Mouse (Mus musculus): ENCODE measurements at regions not wholly inside any gene's neighbourhood (a gene's known extent, or its start where the extent isn't known, plus 50 kb on each side); places are given as distances from the start of the nearest gene placed in this dataset.

- DNase-seq = no peak
- Histone ChIP-seq H3K4me1 (ENCODE audit: insufficient read depth) (no peaks in the 10 kb centered on the region), H3K27me3 (ENCODE audit: insufficient read depth, low read length) (no peaks in the 10 kb centered on the region), H3K9me3 (ENCODE audit: low read length) (no peaks in the 10 kb centered on the region), H3K27ac (ENCODE audit: low read depth, low read length) (no peak overlapping the region), H3K4me2 (ENCODE audit: low read depth) (no peak overlapping the region), H3K9ac (no peak overlapping the region), H3K36me3 (ENCODE audit: insufficient read depth) (no peaks in the 10 kb centered on the region), H3K4me3 (ENCODE audit: low read depth, low read length) (no peak overlapping the region)
- no peak for TF ChIP-seq CTCF (IDR thresholded peaks at IDR 0.05; ENCODE audit: low read depth)
- ATAC-seq = peak; percentile 51; the same call in 1 of the 2 replicates
- 84% methylated on average over 3 of the region's 3 CpGs for WGBS
Observed at GRCm38 (mm10) chr8:12012769-12013168, 172.5 kb downstream of the Tex29 start.

GRCm38 (mm10) chr8:12017750-12018149 is 177.5 kb downstream of the Tex29 start:
- Histone ChIP-seq H3K4me3 (ENCODE audit: low read depth, low read length) (no peak overlapping the region), H3K9me3 (ENCODE audit: low read length) (no peaks in the 10 kb centered on the region), H3K36me3 (ENCODE audit: insufficient read depth) (no peaks in the 10 kb centered on the region), H3K4me2 (ENCODE audit: low read depth) (no peak overlapping the region), H3K27ac (ENCODE audit: low read depth, low read length) (no peak overlapping the region), H3K9ac (no peak overlapping the region), H3K27me3 (ENCODE audit: insufficient read depth, low read length) (no peaks in the 10 kb centered on the region), H3K4me1 (ENCODE audit: insufficient read depth) (no peaks in the 10 kb centered on the region)
- DNase-seq = no peak
- no peak for TF ChIP-seq CTCF (IDR thresholded peaks at IDR 0.05; ENCODE audit: low read depth)
- ATAC-seq = no peak
- WGBS = 86% methylated on average over 7 of the region's 7 CpGs

- no peaks in the 10 kb centered on the region for H3K9me3 ChIP-seq (ENCODE audit: low read length)
- no peak overlapping the region for H3K27ac ChIP-seq (ENCODE audit: low read depth, low read length)
- no peaks in the 10 kb centered on the region for H3K27me3 ChIP-seq (ENCODE audit: insufficient read depth, low read length)
- H3K9ac ChIP-seq = no peak overlapping the region
- DNase-seq = no peak
- no peak for TF ChIP-seq CTCF (IDR thresholded peaks at IDR 0.05; ENCODE audit: low read depth)
- ATAC-seq = no peak
- no peaks in the 10 kb centered on the region for H3K4me1 ChIP-seq (ENCODE audit: insufficient read depth)
- 92% methylated on average over 9 of the region's 9 CpGs for WGBS
- no peaks in the 10 kb centered on the region for H3K36me3 ChIP-seq (ENCODE audit: insufficient read depth)
- no peak overlapping the region for H3K4me2 ChIP-seq (ENCODE audit: low read depth)
- no peak overlapping the region for H3K4me3 ChIP-seq (ENCODE audit: low read depth, low read length)
Observed at GRCm38 (mm10) chr8:12019272-12019671, 179.0 kb downstream of the Tex29 start.

- Histone ChIP-seq H3K27ac (ENCODE audit: low read depth, low read length) (no peak overlapping the region), H3K9me3 (ENCODE audit: low read length) (no peaks in the 10 kb centered on the region), H3K27me3 (ENCODE audit: insufficient read depth, low read length) (no peaks in the 10 kb centered on the region), H3K36me3 (ENCODE audit: insufficient read depth) (no peaks in the 10 kb centered on the region), H3K9ac (no peak overlapping the region), H3K4me1 (ENCODE audit: insufficient read depth) (no peaks in the 10 kb centered on the region), H3K4me2 (ENCODE audit: low read depth) (no peak overlapping the region), H3K4me3 (ENCODE audit: low read depth, low read length) (no peak overlapping the region)
- TF ChIP-seq CTCF (IDR thresholded peaks at IDR 0.05; ENCODE audit: low read depth) = no peak
- WGBS = 80% methylated on average over 4 of the region's 4 CpGs
- DNase-seq (no peak), ATAC-seq (no peak)
Observed at GRCm38 (mm10) chr8:12023669-12024390, 183.6 kb downstream of the Tex29 start.

- Histone ChIP-seq H3K4me2 (ENCODE audit: low read depth) (no peak overlapping the region), H3K4me1 (ENCODE audit: insufficient read depth) (0 out of 2 replicates have a peak, but pooled peaks cover 6% of the 10 kb centered on the region), H3K9ac (no peak overlapping the region), H3K27ac (ENCODE audit: low read depth, low read length) (no peak overlapping the region), H3K27me3 (ENCODE audit: insufficient read depth, low read length) (no peaks in the 10 kb centered on the region), H3K36me3 (ENCODE audit: insufficient read depth) (no peaks in the 10 kb centered on the region), H3K9me3 (ENCODE audit: low read length) (no peaks in the 10 kb centered on the region), H3K4me3 (ENCODE audit: low read depth, low read length) (no peak overlapping the region)
- peak; percentile 45; the same call in 1 of the 2 replicates for ATAC-seq
- WGBS = 39% methylated on average over 22 of the region's 22 CpGs
- no peak for TF ChIP-seq CTCF (IDR thresholded peaks at IDR 0.05; ENCODE audit: low read depth)
- peak; percentile 44 for DNase-seq
Observed at GRCm38 (mm10) chr8:12030363-12031116, 190.3 kb downstream of the Tex29 start.

GRCm38 (mm10) chr8:12031796-12032195 is 191.5 kb downstream of the Tex29 start:
- WGBS = 42% methylated on average over 3 of the region's 3 CpGs
- TF ChIP-seq CTCF (IDR thresholded peaks at IDR 0.05; ENCODE audit: low read depth) = no peak
- no peaks in the 10 kb centered on the region for H3K9me3 ChIP-seq (ENCODE audit: low read length)
- no peaks in the 10 kb centered on the region for H3K36me3 ChIP-seq (ENCODE audit: insufficient read depth)
- 0 out of 2 replicates have a peak, but pooled peaks cover 6% of the 10 kb centered on the region for H3K4me1 ChIP-seq (ENCODE audit: insufficient read depth)
- no peak overlapping the region for H3K9ac ChIP-seq
- ATAC-seq (0 out of 2 replicates have a peak, but pooled peaks have one; percentile 25), DNase-seq (peak; percentile 69)
- H3K4me3 ChIP-seq (ENCODE audit: low read depth, low read length) = no peak overlapping the region
- H3K27me3 ChIP-seq (ENCODE audit: insufficient read depth, low read length) = no peaks in the 10 kb centered on the region
- no peak overlapping the region for H3K4me2 ChIP-seq (ENCODE audit: low read depth)
- no peak overlapping the region for H3K27ac ChIP-seq (ENCODE audit: low read depth, low read length)

GRCm38 (mm10) chr8:12032386-12032785 is 192.1 kb downstream of the Tex29 start:
- no peaks in the 10 kb centered on the region for H3K9me3 ChIP-seq (ENCODE audit: low read length)
- no peak overlapping the region for H3K27ac ChIP-seq (ENCODE audit: low read depth, low read length)
- H3K4me3 ChIP-seq (ENCODE audit: low read depth, low read length) = no peak overlapping the region
- no peak overlapping the region for H3K4me2 ChIP-seq (ENCODE audit: low read depth)
- TF ChIP-seq CTCF (IDR thresholded peaks at IDR 0.05; ENCODE audit: low read depth) = no peak
- no peaks in the 10 kb centered on the region for H3K27me3 ChIP-seq (ENCODE audit: insufficient read depth, low read length)
- no peak overlapping the region for H3K9ac ChIP-seq
- 77% methylated on average over 3 of the region's 3 CpGs for WGBS
- ATAC-seq (no peak), DNase-seq (no peak)
- no peaks in the 10 kb centered on the region for H3K36me3 ChIP-seq (ENCODE audit: insufficient read depth)
- H3K4me1 ChIP-seq (ENCODE audit: insufficient read depth) = 0 out of 2 replicates have a peak, but pooled peaks cover 6% of the 10 kb centered on the region
